Mouse (Mus musculus): ENCODE measurements around the gene Nudc. TPM values are rescaled to one million over a fixed set of nuclear protein-coding genes. Genes with fewer than 3 reads are reported as not detected.

Gene Nudc
- polyA plus RNA-seq, 1 experiment from 2014 or later, result 390 TPM

DNA sequence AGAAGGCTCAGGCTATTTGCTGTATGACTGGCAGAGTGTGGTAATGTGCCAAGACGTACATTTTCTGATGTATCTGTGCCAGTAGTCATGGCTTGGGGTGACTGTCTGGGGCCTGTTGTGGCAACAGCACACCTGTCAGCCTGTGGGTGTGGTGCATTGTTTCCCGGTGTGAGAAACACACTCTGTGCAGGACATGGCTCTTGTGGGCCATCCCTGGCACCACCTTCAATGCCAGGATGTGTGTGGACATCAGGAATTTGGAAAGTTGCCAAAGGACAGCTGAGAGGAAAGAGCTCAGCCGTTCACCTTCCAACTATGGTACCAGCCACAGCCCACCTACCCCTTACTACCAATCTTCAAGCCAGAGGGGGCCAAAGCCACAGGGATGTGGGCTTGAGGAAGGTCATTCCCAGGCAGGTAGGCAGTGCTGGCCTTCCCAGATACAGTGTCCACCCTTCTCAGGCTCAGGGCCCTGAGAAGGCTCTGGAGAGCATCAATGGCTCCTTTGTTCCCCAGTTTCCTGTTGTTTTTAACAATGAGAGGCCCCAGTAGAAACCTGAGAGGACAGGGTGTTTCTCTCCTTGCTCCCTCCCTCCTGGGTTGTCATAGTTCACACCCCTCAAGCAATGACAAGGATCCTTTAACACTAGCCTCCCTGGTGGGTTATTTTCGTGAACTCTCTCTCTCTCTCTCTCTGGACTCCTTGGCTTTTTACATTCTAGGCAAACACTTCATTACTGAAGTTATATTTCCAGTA lies 56.1 kb downstream of the Nudc start:
- H3K4me1 ChIP-seq (replicated peaks), result peaks cover 25% of the 10 kb centered on the region
- H3K27ac ChIP-seq, result 0 out of 2 replicates have a peak overlapping the region, but pooled peaks have one; percentile 45
- no peaks in the 10 kb centered on the region for H3K36me3 ChIP-seq
- no peaks in the 10 kb centered on the region for H3K9me3 ChIP-seq
- H3K9ac ChIP-seq (replicated peaks), result no peak overlapping the region
- no peak overlapping the region for H3K4me2 ChIP-seq
- peaks cover 15% of the 10 kb centered on the region for H3K27me3 ChIP-seq
- no peak overlapping the region for H3K4me3 ChIP-seq (replicated peaks)
- 74% methylated on average over 4 of the region's 4 CpGs for WGBS
- ATAC-seq (ENCODE audit: insufficient number of reproducible peaks, insufficient read depth, low FRiP score, low TSS enrichment, low read depth), result no peak

DNA sequence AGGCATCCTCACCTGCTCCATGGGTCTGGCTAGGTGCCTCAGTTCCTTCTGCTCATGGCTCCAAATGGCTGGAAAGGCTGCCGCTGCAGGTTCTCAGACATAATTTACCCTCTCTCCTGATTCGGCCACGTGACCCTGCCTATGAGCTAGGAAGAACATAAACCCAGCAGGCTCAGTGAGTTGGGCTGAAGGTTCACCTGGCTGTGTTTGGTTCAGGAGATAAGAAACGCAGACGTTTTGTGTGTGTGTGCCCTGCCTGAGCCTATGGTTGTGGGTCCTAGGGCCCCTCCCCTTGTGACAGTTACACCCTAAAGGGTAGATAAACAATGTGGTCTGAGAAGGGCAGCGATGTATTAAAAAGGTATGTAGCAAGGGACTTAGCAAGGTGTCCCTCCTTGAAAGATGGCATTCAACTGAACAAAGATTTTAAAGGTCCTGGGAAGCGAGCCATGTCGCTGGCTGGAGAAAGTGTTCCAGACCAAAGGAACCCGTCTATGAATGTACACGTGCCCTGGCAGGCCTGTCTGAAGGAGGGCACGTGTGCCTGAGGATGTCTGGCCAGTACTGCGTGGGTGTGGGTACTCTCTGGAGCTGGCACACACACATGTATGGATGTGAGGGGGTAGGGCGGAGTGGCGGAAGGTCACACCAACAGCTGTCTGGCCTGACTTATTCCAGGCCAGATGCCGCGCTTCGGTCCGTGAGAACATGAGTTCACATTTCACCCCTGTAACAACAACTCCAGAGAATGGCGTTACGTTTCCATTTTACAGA lies 57.0 kb downstream of the Nudc start:
- no peak overlapping the region for H3K4me3 ChIP-seq (replicated peaks)
- H3K27me3 ChIP-seq, result peaks cover 13% of the 10 kb centered on the region
- no peak overlapping the region for H3K27ac ChIP-seq
- no peak overlapping the region for H3K4me2 ChIP-seq
- H3K4me1 ChIP-seq (replicated peaks), result peaks cover 25% of the 10 kb centered on the region
- no peaks in the 10 kb centered on the region for H3K36me3 ChIP-seq
- no peaks in the 10 kb centered on the region for H3K9me3 ChIP-seq
- no peak for ATAC-seq (ENCODE audit: insufficient number of reproducible peaks, insufficient read depth, low FRiP score, low TSS enrichment, low read depth)
- WGBS, result 75% methylated on average over 20 of the region's 20 CpGs
- no peak overlapping the region for H3K9ac ChIP-seq (replicated peaks)

DNA sequence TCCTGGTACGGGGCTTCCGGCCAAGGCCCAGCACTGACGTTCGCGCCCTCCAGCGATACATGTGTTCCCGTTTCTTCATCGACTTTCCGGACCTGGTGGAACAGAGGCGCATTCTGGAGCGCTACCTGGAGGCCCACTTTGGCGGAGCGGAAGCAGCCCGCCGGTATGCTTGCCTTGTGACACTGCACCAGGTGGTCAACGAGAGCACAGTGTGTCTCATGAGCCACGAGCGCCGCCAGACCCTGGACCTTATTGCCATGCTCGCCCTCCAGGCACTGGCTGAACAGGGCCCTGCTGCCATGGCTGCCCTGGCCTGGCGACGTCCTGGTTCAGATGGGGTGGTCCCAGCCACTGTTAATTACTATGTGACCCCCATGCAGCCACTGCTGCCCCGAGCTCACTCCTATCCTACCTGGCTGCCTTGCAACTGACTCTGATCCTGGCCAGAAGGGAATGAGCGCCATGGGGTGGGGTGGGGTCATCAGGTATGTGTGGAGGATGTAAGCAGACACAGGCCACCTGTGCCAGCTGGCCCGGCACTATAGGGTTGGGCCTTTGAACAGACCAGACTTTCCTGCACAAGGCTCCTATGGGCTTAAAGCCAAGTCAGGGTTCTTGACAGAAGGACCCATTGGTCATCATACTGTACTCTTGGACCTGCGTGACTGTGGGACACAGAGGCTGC lies 59.0 kb downstream of the Nudc start:
- Histone ChIP-seq H3K27ac (no peak overlapping the region), H3K9ac (replicated peaks) (no peak overlapping the region), H3K4me3 (replicated peaks) (no peak overlapping the region), H3K9me3 (no peaks in the 10 kb centered on the region), H3K4me1 (replicated peaks) (peaks cover 23% of the 10 kb centered on the region), H3K36me3 (no peaks in the 10 kb centered on the region), H3K4me2 (no peak overlapping the region), H3K27me3 (peaks cover 22% of the 10 kb centered on the region)
- 92% methylated on average over 26 of the region's 26 CpGs for WGBS
- ATAC-seq (ENCODE audit: insufficient number of reproducible peaks, insufficient read depth, low FRiP score, low TSS enrichment, low read depth), result no peak

- Histone ChIP-seq H3K36me3 (no peaks in the 10 kb centered on the region), H3K9me3 (no peaks in the 10 kb centered on the region), H3K4me2 (no peak overlapping the region), H3K27ac (no peak overlapping the region), H3K4me3 (replicated peaks) (no peak overlapping the region), H3K4me1 (replicated peaks) (peaks cover 22% of the 10 kb centered on the region), H3K27me3 (peaks cover 32% of the 10 kb centered on the region), H3K9ac (replicated peaks) (no peak overlapping the region)
- WGBS, result 84% methylated on average over 28 of the region's 28 CpGs
- ATAC-seq (ENCODE audit: insufficient number of reproducible peaks, insufficient read depth, low FRiP score, low TSS enrichment, low read depth), result no peak
Measured at GRCm38 (mm10) chr4:133485691-133486425, 59.9 kb downstream of the Nudc start.

DNA sequence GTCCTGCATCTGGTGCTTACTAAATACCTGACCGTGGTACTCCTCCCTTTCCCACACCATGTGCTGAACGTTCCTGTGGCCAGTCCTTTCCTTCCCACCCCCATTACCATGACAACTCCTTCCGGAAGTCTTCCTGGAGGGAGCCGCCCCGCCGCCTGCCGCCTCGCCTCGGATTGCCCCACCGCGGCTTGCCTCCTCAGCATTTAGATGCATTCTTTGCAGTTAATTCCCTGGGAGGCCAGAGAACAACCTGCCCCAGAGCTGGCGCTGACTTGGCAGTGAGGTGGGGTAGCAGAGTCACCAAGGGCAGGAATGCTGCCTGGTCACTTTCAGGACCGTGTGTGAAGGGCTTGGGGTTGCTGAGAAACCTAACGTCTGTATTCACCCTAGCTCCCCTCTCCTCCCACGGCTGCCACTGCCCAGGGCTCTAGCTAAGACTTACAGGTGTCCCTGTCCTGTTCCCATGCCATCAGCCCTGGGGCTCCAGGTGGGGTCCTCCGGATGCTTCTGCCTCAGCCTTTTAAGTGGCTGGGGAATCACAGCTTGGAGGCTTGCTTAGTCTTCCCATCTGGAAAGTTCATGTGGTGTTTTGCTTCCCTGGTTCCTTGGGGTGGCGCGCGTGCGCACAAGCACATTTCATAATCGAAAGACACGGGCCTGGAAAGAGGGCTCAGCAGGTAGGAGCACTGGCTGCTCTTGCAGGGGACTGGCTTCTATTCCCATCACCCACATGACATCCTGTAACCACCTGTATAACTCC lies 61.4 kb downstream of the Nudc start:
- Histone ChIP-seq H3K9ac (replicated peaks) (no peak overlapping the region), H3K4me1 (replicated peaks) (peaks cover 24% of the 10 kb centered on the region), H3K27ac (no peak overlapping the region), H3K4me2 (peak overlapping the region; percentile 44), H3K4me3 (replicated peaks) (peak overlapping the region; percentile 15; the same call in 1 of the 2 replicates), H3K27me3 (peaks cover 43% of the 10 kb centered on the region), H3K36me3 (no peaks in the 10 kb centered on the region), H3K9me3 (no peaks in the 10 kb centered on the region)
- ATAC-seq (ENCODE audit: insufficient number of reproducible peaks, insufficient read depth, low FRiP score, low TSS enrichment, low read depth), result no peak
- 11% methylated on average over 22 of the region's 22 CpGs for WGBS

Small RNA genes within 50 kb of the gene (microRNA-seq; reads per million reads assigned to microRNA genes)
- not detected for gene Gm23158

Other genes with a start within 250 kb of the Nudc start
- 12.2 and 17.6 TPM in 2 replicates for gene Wdtc1, start 192.5 kb downstream of the Nudc start, polyA plus RNA-seq (2016; fragmentation: Nextera tagmentation; extraction: Ambion mirVana)
- 7.3 and 7.8 TPM in 2 replicates for gene Slc9a1, start 176.3 kb downstream of the Nudc start, polyA plus RNA-seq (2016; fragmentation: Nextera tagmentation; extraction: Ambion mirVana)
- gene Tent5b, start 65.9 kb downstream of the Nudc start, polyA plus RNA-seq (2016; fragmentation: Nextera tagmentation; extraction: Ambion mirVana), result 1.2 TPM in 2 replicates
- gene Trnp1, start 47.4 kb downstream of the Nudc start, polyA plus RNA-seq (2016; fragmentation: Nextera tagmentation; extraction: Ambion mirVana), result 2.0 and 3.7 TPM in 2 replicates
- gene Kdf1, start 27.0 kb downstream of the Nudc start, polyA plus RNA-seq (2016; fragmentation: Nextera tagmentation; extraction: Ambion mirVana), result 6.5 and 7.4 TPM in 2 replicates
- not detected in 2 replicates for gene Nr0b2, start 7.4 kb upstream of the Nudc start, polyA plus RNA-seq (2016; fragmentation: Nextera tagmentation; extraction: Ambion mirVana)
- 11.7 and 12.0 TPM in 2 replicates for gene Gpatch3, start 28.7 kb upstream of the Nudc start, polyA plus RNA-seq (2016; fragmentation: Nextera tagmentation; extraction: Ambion mirVana)
- 21.3 and 23.2 TPM in 2 replicates for gene Gpn2, start 38.4 kb upstream of the Nudc start, polyA plus RNA-seq (2016; fragmentation: Nextera tagmentation; extraction: Ambion mirVana)
- gene Sfn, start 56.2 kb upstream of the Nudc start, polyA plus RNA-seq (2016; fragmentation: Nextera tagmentation; extraction: Ambion mirVana), result 37.2 and 43.3 TPM in 2 replicates
- 4.0 and 7.1 TPM in 2 replicates for gene Zdhhc18, start 104.2 kb upstream of the Nudc start, polyA plus RNA-seq (2016; fragmentation: Nextera tagmentation; extraction: Ambion mirVana)
- gene Pigv, start 126.7 kb upstream of the Nudc start, polyA plus RNA-seq (2016; fragmentation: Nextera tagmentation; extraction: Ambion mirVana), result 16.3 and 21.6 TPM in 2 replicates
- 39.6 and 41.6 TPM in 2 replicates for gene Arid1a, start 210.8 kb upstream of the Nudc start, polyA plus RNA-seq (2016; fragmentation: Nextera tagmentation; extraction: Ambion mirVana)